Mouse (Mus musculus) erythroblast, adult 5-6 weeks (primary cell): ENCODE measurements around the gene Hdgfl3. TPM values are rescaled to one million over a fixed set of nuclear protein-coding genes. Genes with fewer than 3 reads are reported as not detected.

Experiments used
- ATAC-seq: replicated peaks from 2 replicates; pipeline ENCODE4 v1.8.0; 2016; ENCODE audit warnings: moderate number of reproducible peaks, mild to moderate bottlenecking, moderate TSS enrichment, inconsistent platforms; ENCODE audit not compliant: poor library complexity, low FRiP score, severe bottlenecking
- total RNA-seq, 2 experiments: library from RNA; stranded (forward) in 1 of 2; stranded (reverse) in 1 of 2; fragments of 150-400 nt in 1 of 2; fragments of 200-764, 138-1000 nt in 1 of 2; gene quantifications; 2 replicates each; pipeline versions ENCODE4 v1.2.3 to v1.2.4; 2015 to 2017; ENCODE audit warnings: low replicate concordance in 2 of 2

The Hdgfl3 gene
- total RNA-seq (2015; ENCODE audit: low replicate concordance) (not detected in 2 replicates), total RNA-seq (2017; ENCODE audit: low replicate concordance) (0.28 TPM in 1 of 2 replicates, not detected in the other)

GRCm38 (mm10) chr7:81934267-81934745 is at the start of gene Hdgfl3:
Gene Hdgfl3 (minus strand): TSS chr7:81934473.
- ATAC-seq, result no peak

GRCm38 (mm10) chr7:81983651-81984050 is 49.4 kb upstream of the Hdgfl3 start:
- ATAC-seq, result no peak

GRCm38 (mm10) chr7:81978304-81978703 is 44.0 kb upstream of the Hdgfl3 start:
- no peak for ATAC-seq

- ATAC-seq, result no peak
Measured at GRCm38 (mm10) chr7:81974616-81975015, 40.3 kb upstream of the Hdgfl3 start.

GRCm38 (mm10) chr7:81973939-81974338 is 39.7 kb upstream of the Hdgfl3 start:
- ATAC-seq, result no peak

GRCm38 (mm10) chr7:81973339-81973738 is 39.1 kb upstream of the Hdgfl3 start:
- ATAC-seq, result no peak

- no peak for ATAC-seq
Measured at GRCm38 (mm10) chr7:81968975-81969374, 34.7 kb upstream of the Hdgfl3 start.

- no peak for ATAC-seq
Measured at GRCm38 (mm10) chr7:81968451-81968850, 34.2 kb upstream of the Hdgfl3 start.

GRCm38 (mm10) chr7:81966195-81966594 is 31.9 kb upstream of the Hdgfl3 start:
- ATAC-seq, result no peak

- no peak for ATAC-seq
Measured at GRCm38 (mm10) chr7:81959704-81960103, 25.4 kb upstream of the Hdgfl3 start.

GRCm38 (mm10) chr7:81954208-81954846 is 20.1 kb upstream of the Hdgfl3 start:
- no peak for ATAC-seq

GRCm38 (mm10) chr7:81950499-81950898 is 16.2 kb upstream of the Hdgfl3 start:
- no peak for ATAC-seq

GRCm38 (mm10) chr7:81945398-81945797 is 11.1 kb upstream of the Hdgfl3 start:
- ATAC-seq, result no peak

- ATAC-seq, result no peak
Measured at GRCm38 (mm10) chr7:81934806-81935205, 533 bp upstream of the Hdgfl3 start.

GRCm38 (mm10) chr7:81933601-81934266 is 539 bp downstream of the Hdgfl3 start:
- no peak for ATAC-seq

- no peak for ATAC-seq
Measured at GRCm38 (mm10) chr7:81933061-81933600, 1.1 kb downstream of the Hdgfl3 start.

GRCm38 (mm10) chr7:81932521-81933045 is 1.7 kb downstream of the Hdgfl3 start:
- ATAC-seq, result no peak

GRCm38 (mm10) chr7:81928998-81929397 is 5.3 kb downstream of the Hdgfl3 start:
- no peak for ATAC-seq

- no peak for ATAC-seq
Measured at GRCm38 (mm10) chr7:81921379-81921952, 12.8 kb downstream of the Hdgfl3 start.

GRCm38 (mm10) chr7:81920314-81920713 is 14.0 kb downstream of the Hdgfl3 start:
- no peak for ATAC-seq
